Mouse (Mus musculus): Measurements from ENCODE around the gene Camkmt. TPM values are rescaled to one million over a fixed set of nuclear protein-coding genes. Genes with fewer than 3 reads are reported as not detected.

Gene Camkmt
- polyA plus RNA-seq, 1 experiment from 2014 or later, result 17.8 TPM

- H3K27ac ChIP-seq (ENCODE audit: low read length), result no peak overlapping the region
- H3K27me3 ChIP-seq (ENCODE audit: control insufficient read depth, insufficient read depth, low read length), result peaks cover 60% of the 10 kb centered on the region
- ATAC-seq (ENCODE audit: insufficient number of reproducible peaks, insufficient read depth, low FRiP score, low read depth), result no peak
- H3K4me1 ChIP-seq (ENCODE audit: control insufficient read depth, insufficient read depth, low read length), result no peaks in the 10 kb centered on the region
- no peak overlapping the region for H3K9ac ChIP-seq (replicated peaks; ENCODE audit: low read depth, low read length)
- no peak overlapping the region for H3K4me3 ChIP-seq (ENCODE audit: low read depth, low read length)
- no peak overlapping the region for H3K4me2 ChIP-seq (replicated peaks; ENCODE audit: low read depth, low read length)
- H3K36me3 ChIP-seq (ENCODE audit: control insufficient read depth, insufficient read depth, low read length), result no peaks in the 10 kb centered on the region
- peaks cover 4% of the 10 kb centered on the region; the same call in 1 of the 2 replicates for H3K9me3 ChIP-seq (ENCODE audit: control insufficient read depth, low read depth, low read length)
- WGBS, result 6% methylated on average over 8 of the region's 8 CpGs
Measured at GRCm38 (mm10) chr17:85473881-85474280, 383.5 kb downstream of the Camkmt start.

- no peak overlapping the region for H3K27ac ChIP-seq (ENCODE audit: low read length)
- no peak overlapping the region for H3K4me2 ChIP-seq (replicated peaks; ENCODE audit: low read depth, low read length)
- no peak for ATAC-seq (ENCODE audit: insufficient number of reproducible peaks, insufficient read depth, low FRiP score, low read depth)
- no peaks in the 10 kb centered on the region for H3K4me1 ChIP-seq (ENCODE audit: control insufficient read depth, insufficient read depth, low read length)
- 88% methylated on average over 8 of the region's 8 CpGs for WGBS
- H3K4me3 ChIP-seq (ENCODE audit: low read depth, low read length), result no peak overlapping the region
- H3K9me3 ChIP-seq (ENCODE audit: control insufficient read depth, low read depth, low read length), result no peaks in the 10 kb centered on the region
- no peaks in the 10 kb centered on the region for H3K36me3 ChIP-seq (ENCODE audit: control insufficient read depth, insufficient read depth, low read length)
- peaks cover 56% of the 10 kb centered on the region for H3K27me3 ChIP-seq (ENCODE audit: control insufficient read depth, insufficient read depth, low read length)
- H3K9ac ChIP-seq (replicated peaks; ENCODE audit: low read depth, low read length), result no peak overlapping the region
Measured at GRCm38 (mm10) chr17:85481241-85481640, 390.9 kb downstream of the Camkmt start.

GRCm38 (mm10) chr17:85483086-85483485 is 392.7 kb downstream of the Camkmt start:
- ATAC-seq (ENCODE audit: insufficient number of reproducible peaks, insufficient read depth, low FRiP score, low read depth), result no peak
- no peak overlapping the region for H3K9ac ChIP-seq (replicated peaks; ENCODE audit: low read depth, low read length)
- WGBS, result 90% methylated on average over 5 of the region's 5 CpGs
- no peak overlapping the region for H3K27ac ChIP-seq (ENCODE audit: low read length)
- no peaks in the 10 kb centered on the region for H3K9me3 ChIP-seq (ENCODE audit: control insufficient read depth, low read depth, low read length)
- no peak overlapping the region for H3K4me3 ChIP-seq (ENCODE audit: low read depth, low read length)
- no peaks in the 10 kb centered on the region for H3K4me1 ChIP-seq (ENCODE audit: control insufficient read depth, insufficient read depth, low read length)
- no peaks in the 10 kb centered on the region for H3K36me3 ChIP-seq (ENCODE audit: control insufficient read depth, insufficient read depth, low read length)
- H3K27me3 ChIP-seq (ENCODE audit: control insufficient read depth, insufficient read depth, low read length), result peaks cover 65% of the 10 kb centered on the region
- no peak overlapping the region for H3K4me2 ChIP-seq (replicated peaks; ENCODE audit: low read depth, low read length)

GRCm38 (mm10) chr17:85484015-85484414 is 393.7 kb downstream of the Camkmt start:
- no peak overlapping the region for H3K4me3 ChIP-seq (ENCODE audit: low read depth, low read length)
- 44% methylated on average over 8 of the region's 8 CpGs for WGBS
- H3K27ac ChIP-seq (ENCODE audit: low read length), result no peak overlapping the region
- no peak for ATAC-seq (ENCODE audit: insufficient number of reproducible peaks, insufficient read depth, low FRiP score, low read depth)
- H3K4me2 ChIP-seq (replicated peaks; ENCODE audit: low read depth, low read length), result no peak overlapping the region
- no peak overlapping the region for H3K9ac ChIP-seq (replicated peaks; ENCODE audit: low read depth, low read length)
- H3K9me3 ChIP-seq (ENCODE audit: control insufficient read depth, low read depth, low read length), result no peaks in the 10 kb centered on the region
- H3K36me3 ChIP-seq (ENCODE audit: control insufficient read depth, insufficient read depth, low read length), result no peaks in the 10 kb centered on the region
- H3K4me1 ChIP-seq (ENCODE audit: control insufficient read depth, insufficient read depth, low read length), result 0 out of 2 replicates have a peak, but pooled peaks cover 1% of the 10 kb centered on the region
- peaks cover 58% of the 10 kb centered on the region for H3K27me3 ChIP-seq (ENCODE audit: control insufficient read depth, insufficient read depth, low read length)

GRCm38 (mm10) chr17:85484526-85484925 is 394.2 kb downstream of the Camkmt start:
- Histone ChIP-seq H3K27ac (ENCODE audit: low read length) (no peak overlapping the region), H3K27me3 (ENCODE audit: control insufficient read depth, insufficient read depth, low read length) (peaks cover 59% of the 10 kb centered on the region), H3K4me1 (ENCODE audit: control insufficient read depth, insufficient read depth, low read length) (0 out of 2 replicates have a peak, but pooled peaks cover 4% of the 10 kb centered on the region), H3K9me3 (ENCODE audit: control insufficient read depth, low read depth, low read length) (no peaks in the 10 kb centered on the region), H3K9ac (replicated peaks; ENCODE audit: low read depth, low read length) (no peak overlapping the region), H3K4me3 (ENCODE audit: low read depth, low read length) (no peak overlapping the region), H3K4me2 (replicated peaks; ENCODE audit: low read depth, low read length) (no peak overlapping the region), H3K36me3 (ENCODE audit: control insufficient read depth, insufficient read depth, low read length) (no peaks in the 10 kb centered on the region)
- WGBS, result 36% methylated on average over 5 of the region's 5 CpGs
- ATAC-seq (ENCODE audit: insufficient number of reproducible peaks, insufficient read depth, low FRiP score, low read depth), result no peak

- ATAC-seq (ENCODE audit: insufficient number of reproducible peaks, insufficient read depth, low FRiP score, low read depth), result no peak
- no peak overlapping the region for H3K4me2 ChIP-seq (replicated peaks; ENCODE audit: low read depth, low read length)
- no peaks in the 10 kb centered on the region for H3K36me3 ChIP-seq (ENCODE audit: control insufficient read depth, insufficient read depth, low read length)
- H3K4me3 ChIP-seq (ENCODE audit: low read depth, low read length), result no peak overlapping the region
- no peaks in the 10 kb centered on the region for H3K9me3 ChIP-seq (ENCODE audit: control insufficient read depth, low read depth, low read length)
- H3K9ac ChIP-seq (replicated peaks; ENCODE audit: low read depth, low read length), result no peak overlapping the region
- no peak overlapping the region for H3K27ac ChIP-seq (ENCODE audit: low read length)
- H3K4me1 ChIP-seq (ENCODE audit: control insufficient read depth, insufficient read depth, low read length), result 0 out of 2 replicates have a peak, but pooled peaks cover 4% of the 10 kb centered on the region
- peaks cover 64% of the 10 kb centered on the region for H3K27me3 ChIP-seq (ENCODE audit: control insufficient read depth, insufficient read depth, low read length)
- under 1% methylated on average over 30 of the region's 30 CpGs for WGBS
Measured at GRCm38 (mm10) chr17:85485065-85485945, 395.0 kb downstream of the Camkmt start.

- Histone ChIP-seq H3K27me3 (ENCODE audit: control insufficient read depth, insufficient read depth, low read length) (peaks cover 65% of the 10 kb centered on the region), H3K9me3 (ENCODE audit: control insufficient read depth, low read depth, low read length) (no peaks in the 10 kb centered on the region), H3K4me2 (replicated peaks; ENCODE audit: low read depth, low read length) (no peak overlapping the region), H3K9ac (replicated peaks; ENCODE audit: low read depth, low read length) (no peak overlapping the region), H3K4me1 (ENCODE audit: control insufficient read depth, insufficient read depth, low read length) (0 out of 2 replicates have a peak, but pooled peaks cover 4% of the 10 kb centered on the region), H3K36me3 (ENCODE audit: control insufficient read depth, insufficient read depth, low read length) (no peaks in the 10 kb centered on the region), H3K4me3 (ENCODE audit: low read depth, low read length) (peak overlapping the region; percentile 17; the same call in 1 of the 2 replicates), H3K27ac (ENCODE audit: low read length) (no peak overlapping the region)
- no peak for ATAC-seq (ENCODE audit: insufficient number of reproducible peaks, insufficient read depth, low FRiP score, low read depth)
- WGBS, result 3% methylated on average over 14 of the region's 14 CpGs
Measured at GRCm38 (mm10) chr17:85485946-85486533, 395.7 kb downstream of the Camkmt start.

GRCm38 (mm10) chr17:85486585-85487480 is 396.5 kb downstream of the Camkmt start:
- 0 out of 2 replicates have a peak, but pooled peaks cover 4% of the 10 kb centered on the region for H3K4me1 ChIP-seq (ENCODE audit: control insufficient read depth, insufficient read depth, low read length)
- WGBS, result 3% methylated on average over 52 of the region's 52 CpGs
- ATAC-seq (ENCODE audit: insufficient number of reproducible peaks, insufficient read depth, low FRiP score, low read depth), result 0 out of 2 replicates have a peak, but pooled peaks have one; percentile 33
- H3K4me3 ChIP-seq (ENCODE audit: low read depth, low read length), result peak overlapping the region; percentile 17
- no peaks in the 10 kb centered on the region for H3K9me3 ChIP-seq (ENCODE audit: control insufficient read depth, low read depth, low read length)
- no peak overlapping the region for H3K9ac ChIP-seq (replicated peaks; ENCODE audit: low read depth, low read length)
- no peaks in the 10 kb centered on the region for H3K36me3 ChIP-seq (ENCODE audit: control insufficient read depth, insufficient read depth, low read length)
- no peak overlapping the region for H3K27ac ChIP-seq (ENCODE audit: low read length)
- H3K27me3 ChIP-seq (ENCODE audit: control insufficient read depth, insufficient read depth, low read length), result peaks cover 58% of the 10 kb centered on the region
- peak overlapping the region; percentile 20 for H3K4me2 ChIP-seq (replicated peaks; ENCODE audit: low read depth, low read length)
